Mouse (Mus musculus) heart, embryonic 15.5 days (tissue): Measurements from ENCODE around the gene Tmem102. TPM values are rescaled to one million over a fixed set of nuclear protein-coding genes. Genes with fewer than 3 reads are reported as not detected.

Experiments
- ATAC-seq: fragments of 200-750 bp; cut with Nextera tagmentation; replicated peaks from 2 replicates; pipeline ENCODE4 v1.8.0; 2017; ENCODE audit warnings: low read depth, moderate TSS enrichment; ENCODE audit not compliant: insufficient number of reproducible peaks, insufficient read depth, low FRiP score
- H3K27ac ChIP-seq: fragments of 300-500 bp; sonication (generic); 2 replicates; pipeline ENCODE4 v1.5.1; 2015; ENCODE audit warnings: mild to moderate bottlenecking, inconsistent platforms
- H3K27me3 ChIP-seq: fragments of 300-500 bp; sonication (generic); 2 replicates; pipeline ENCODE4 v1.6.1; 2015; ENCODE audit warnings: inconsistent platforms
- H3K36me3 ChIP-seq: fragments of 300-500 bp; sonication (generic); 2 replicates; pipeline ENCODE4 v1.6.1; 2015; ENCODE audit warnings: mild to moderate bottlenecking, inconsistent platforms
- H3K4me1 ChIP-seq: fragments of 300-500 bp; sonication (generic); replicated peaks from 2 replicates; pipeline ENCODE4 v1.6.1; 2015; ENCODE audit warnings: inconsistent platforms
- H3K4me2 ChIP-seq: fragments of 300-500 bp; sonication (generic); 2 replicates; pipeline ENCODE4 v1.6.1; 2015; ENCODE audit warnings: inconsistent platforms, mild to moderate bottlenecking, moderate library complexity
- H3K4me3 ChIP-seq: fragments of 300-500 bp; sonication (generic); 2 replicates; pipeline ENCODE4 v1.5.1; 2015; ENCODE audit warnings: mild to moderate bottlenecking, inconsistent platforms
- H3K9ac ChIP-seq: fragments of 300-500 bp; sonication (generic); 2 replicates; pipeline ENCODE4 v1.6.1; 2015; ENCODE audit warnings: mild to moderate bottlenecking, inconsistent platforms
- H3K9me3 ChIP-seq: fragments of 300-500 bp; sonication (generic); replicated peaks from 2 replicates; pipeline ENCODE4 v1.6.1; 2016; ENCODE audit warnings: inconsistent platforms
- WGBS: fragments of 180-500 bp; shearing (Covaris S2); methylation state at CpG from one replicate; pipeline ENCODE4 v1.1.7; 2015; ENCODE audit warnings: mixed read lengths; 5-methylcytosine and 5-hydroxymethylcytosine counted together
- polyA plus RNA-seq: library from polyadenylated mRNA; unstranded; fragments of >200 nt; fragmentation: Nextera tagmentation; extraction: Ambion mirVana; gene quantifications from 2 replicates; pipeline ENCODE4 v1.2.1, GENCODE M21; 2015

Tmem102 gene
- polyA plus RNA-seq, 1 experiment from 2014 or later: 1.1 TPM

DNA sequence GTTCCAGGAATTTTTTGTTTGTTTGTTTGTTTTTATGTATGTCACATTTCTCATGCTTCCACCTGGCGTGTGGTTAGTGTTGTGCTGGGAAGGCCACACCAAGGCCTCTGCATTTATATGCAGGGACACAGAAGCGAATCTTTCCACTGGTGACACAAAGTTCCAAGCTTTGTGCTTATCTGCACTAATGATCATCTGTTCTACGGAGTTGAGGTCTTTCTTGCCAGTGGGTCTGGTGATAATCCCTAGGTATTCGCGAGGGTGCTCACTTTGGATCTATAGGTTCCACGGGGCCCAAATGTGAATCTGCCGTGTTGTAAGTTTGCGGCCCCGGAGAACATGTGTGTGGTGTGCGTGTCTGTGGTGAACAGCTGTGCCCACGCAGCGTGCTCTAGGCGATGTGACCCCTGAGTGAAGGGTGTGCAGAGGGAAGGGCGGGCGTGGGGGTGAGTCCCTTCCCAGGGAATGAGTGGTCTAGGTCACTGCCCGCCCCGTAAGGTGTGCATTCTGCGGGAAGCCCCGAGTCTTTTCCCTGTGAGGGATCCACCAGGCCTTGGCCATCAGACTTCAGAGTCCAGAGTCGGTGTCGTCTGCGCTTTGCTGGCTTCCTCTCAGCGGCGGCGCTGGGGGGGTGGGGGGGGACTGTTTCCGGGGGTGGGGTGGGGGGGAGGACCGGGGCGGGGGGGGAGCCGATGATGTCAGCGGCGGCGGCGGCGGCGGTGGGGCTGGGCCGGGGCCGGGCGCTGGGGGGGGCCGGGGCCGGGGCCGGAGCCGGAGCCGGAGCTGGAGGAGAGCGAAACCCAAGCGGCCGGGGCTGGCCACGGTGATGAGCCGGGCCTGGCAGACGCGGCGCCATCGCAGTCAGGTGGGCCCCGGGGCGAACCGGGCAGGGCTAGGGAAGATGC is 40.0 kb downstream of the Tmem102 start, which contains the start of gene Zbtb4:
Gene Zbtb4 (plus strand): TSS at position 692 of the 905 bp plus-strand sequence.
- Histone ChIP-seq H3K27ac (peak within 1 kb of the TSS; percentile 95), H3K4me2 (peak within 1 kb of the TSS; percentile 74), H3K9me3 (no peaks in the 10 kb centered on the region), H3K36me3 (no peaks in the 10 kb centered on the region), H3K4me3 (peak within 1 kb of the TSS; percentile 96), H3K27me3 (no peaks in the 10 kb centered on the region), H3K9ac (peak within 1 kb of the TSS; percentile 98), H3K4me1 (peaks cover 34% of the 10 kb centered on the region)
- peak; percentile 63 for ATAC-seq
- WGBS: 16% methylated on average over 40 of the region's 55 CpGs

GRCm38 (mm10) chr11:69763551-69763950 is 41.9 kb downstream of the Tmem102 start:
- Histone ChIP-seq H3K4me3 (no peak overlapping the region), H3K9me3 (no peaks in the 10 kb centered on the region), H3K9ac (no peak overlapping the region), H3K36me3 (no peaks in the 10 kb centered on the region), H3K4me1 (peaks cover 39% of the 10 kb centered on the region), H3K27me3 (no peaks in the 10 kb centered on the region), H3K27ac (no peak overlapping the region), H3K4me2 (no peak overlapping the region)
- 64% methylated on average over 7 of the region's 7 CpGs for WGBS
- ATAC-seq: no peak

DNA sequence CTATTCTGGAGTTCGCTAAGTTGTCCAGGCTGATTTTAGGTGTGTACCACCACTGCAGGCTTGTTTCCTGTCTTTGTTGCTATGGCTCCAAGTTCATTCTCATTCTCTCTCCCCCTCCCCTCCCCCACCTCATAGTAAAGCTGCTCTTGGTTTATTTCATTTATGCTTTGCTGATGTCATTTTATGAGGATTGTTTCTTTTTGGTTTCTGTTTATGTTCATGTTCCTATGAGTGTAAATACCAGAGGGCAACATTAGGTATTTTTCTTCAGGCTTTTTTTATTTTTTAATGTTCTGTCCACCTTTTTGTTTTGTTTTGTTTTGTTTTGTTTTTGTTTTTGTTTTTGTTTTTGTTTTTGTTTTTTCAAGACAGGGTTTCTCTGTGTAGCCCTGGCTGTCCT is 43.6 kb downstream of the Tmem102 start, which contains the start of gene Slc35g3:
Gene Slc35g3 (minus strand): TSS at position 101 of the 400 bp plus-strand sequence.
- ATAC-seq: no peak
- H3K27ac ChIP-seq: no peak within 1 kb of the TSS

DNA sequence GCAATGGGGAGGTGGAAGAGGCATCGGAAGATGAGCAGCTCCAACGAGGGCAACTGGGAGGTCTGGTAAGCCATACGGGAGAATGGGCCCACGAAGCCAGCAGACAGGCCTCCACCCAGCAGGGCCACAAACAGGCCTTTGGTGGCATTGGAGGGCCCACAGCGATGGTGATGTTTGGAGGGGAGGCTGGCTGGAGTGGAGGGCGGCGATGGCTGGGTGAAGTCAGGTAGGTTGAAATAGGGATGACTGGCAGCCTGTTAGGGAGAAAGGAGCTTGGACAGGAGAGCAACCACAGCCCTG is 44.6 kb downstream of the Tmem102 start:
- Histone ChIP-seq H3K4me3 (no peak overlapping the region), H3K4me1 (peaks cover 34% of the 10 kb centered on the region), H3K27ac (no peak overlapping the region), H3K9ac (no peak overlapping the region), H3K27me3 (no peaks in the 10 kb centered on the region), H3K4me2 (no peak overlapping the region), H3K9me3 (no peaks in the 10 kb centered on the region), H3K36me3 (no peaks in the 10 kb centered on the region)
- ATAC-seq: no peak
- WGBS: 94% methylated on average over 7 of the region's 7 CpGs

More for the DNA sequence above, 43.6 kb downstream of the Tmem102 start, which contains the start of gene Slc35g3:
- WGBS: 53% methylated on average over 1 of the region's 1 CpGs
- Histone ChIP-seq H3K4me3 (no peak within 1 kb of the TSS), H3K4me1 (peaks cover 31% of the 10 kb centered on the region), H3K9me3 (no peaks in the 10 kb centered on the region), H3K36me3 (no peaks in the 10 kb centered on the region), H3K27me3 (no peaks in the 10 kb centered on the region), H3K4me2 (no peak within 1 kb of the TSS), H3K9ac (no peak within 1 kb of the TSS)

GRCm38 (mm10) chr11:69760160-69760900 is 45.1 kb downstream of the Tmem102 start:
- Histone ChIP-seq H3K4me2 (peak overlapping the region; percentile 77), H3K9ac (0 out of 2 replicates have a peak overlapping the region, but pooled peaks have one; percentile 5), H3K4me3 (peak overlapping the region; percentile 58; the same call in 1 of the 2 replicates)

DNA sequence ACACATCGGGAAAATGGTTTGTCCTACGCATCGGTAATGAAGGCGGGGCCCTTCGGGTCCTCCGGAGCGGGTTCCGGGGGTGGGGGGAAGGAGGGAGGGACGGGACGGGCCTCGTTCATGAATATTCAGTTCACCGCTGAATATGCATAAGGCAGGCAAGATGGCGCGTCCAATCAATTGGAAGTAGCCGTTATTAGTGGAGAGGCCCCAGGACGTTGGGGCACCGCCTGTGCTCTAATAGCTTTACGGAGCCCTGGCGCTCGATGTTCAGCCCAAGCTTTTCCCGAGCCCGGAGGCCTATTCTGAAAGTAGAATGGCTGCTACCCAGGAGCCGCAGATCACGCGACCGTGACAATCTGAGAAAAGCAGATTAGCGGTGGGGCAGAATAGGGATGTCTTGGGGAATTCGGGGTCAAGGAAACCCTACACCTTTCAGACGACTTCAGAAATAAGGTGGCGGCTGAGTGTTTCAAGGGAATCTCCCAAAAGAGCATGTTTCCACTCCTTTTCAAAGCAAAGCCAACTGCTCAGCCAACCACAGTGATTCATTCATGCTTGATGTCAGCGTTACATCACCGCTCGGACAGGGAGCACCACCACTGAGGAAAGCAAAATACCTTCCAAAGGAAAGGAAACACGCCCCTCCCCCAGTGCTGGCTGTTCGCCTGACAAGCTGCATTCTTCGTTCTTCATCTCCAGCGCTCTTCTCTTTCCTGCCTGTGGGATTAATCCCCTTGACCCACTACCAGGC is 46.3 kb downstream of the Tmem102 start:
- Histone ChIP-seq H3K4me1 (peaks cover 41% of the 10 kb centered on the region), H3K9ac (peak overlapping the region; percentile 59), H3K9me3 (no peaks in the 10 kb centered on the region), H3K36me3 (no peaks in the 10 kb centered on the region), H3K4me2 (peak overlapping the region; percentile 77), H3K4me3 (peak overlapping the region; percentile 58), H3K27ac (peak overlapping the region; percentile 96), H3K27me3 (no peaks in the 10 kb centered on the region)
- WGBS: under 1% methylated on average over 37 of the region's 37 CpGs
- ATAC-seq: peak; percentile 87

More at GRCm38 (mm10) chr11:69760160-69760900, 45.1 kb downstream of the Tmem102 start:
- Histone ChIP-seq H3K36me3 (no peaks in the 10 kb centered on the region), H3K27me3 (no peaks in the 10 kb centered on the region), H3K9me3 (no peaks in the 10 kb centered on the region), H3K4me1 (peaks cover 36% of the 10 kb centered on the region), H3K27ac (peak overlapping the region; percentile 96)
- 82% methylated on average over 14 of the region's 14 CpGs for WGBS
- no peak for ATAC-seq

DNA sequence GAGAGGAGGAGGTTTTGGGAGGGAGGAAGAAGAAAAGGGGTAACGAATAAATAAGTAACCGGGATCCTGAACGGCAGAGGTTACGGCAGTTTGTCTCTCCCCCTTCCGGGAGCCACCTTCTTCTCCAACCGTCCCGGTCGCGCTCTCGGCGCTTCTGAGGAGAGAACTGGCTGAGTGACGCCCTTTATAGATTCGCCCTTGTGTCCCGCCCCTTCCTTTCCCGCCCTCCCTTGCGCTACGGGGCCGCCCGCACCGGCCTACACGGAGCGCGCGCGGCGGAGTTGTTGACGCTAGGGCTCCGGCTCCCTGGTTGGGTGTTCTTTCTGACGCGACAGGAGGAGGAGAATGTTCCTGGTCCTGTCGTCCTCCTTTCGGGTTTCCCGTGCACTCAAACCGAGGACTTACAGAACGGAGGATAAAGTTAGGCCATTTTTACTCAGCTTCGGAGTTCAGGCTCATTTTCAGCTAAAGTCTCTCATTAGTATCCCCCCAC is 46.9 kb downstream of the Tmem102 start, which contains the start of gene Polr2a:
Gene Polr2a (minus strand): TSS at position 160 of the 493 bp plus-strand sequence.
- H3K27ac ChIP-seq: peak within 1 kb of the TSS; percentile 96
- H3K4me1 ChIP-seq: peaks cover 43% of the 10 kb centered on the region
- no peaks in the 10 kb centered on the region for H3K9me3 ChIP-seq
- H3K4me3 ChIP-seq: peak within 1 kb of the TSS; percentile 58
- H3K4me2 ChIP-seq: peak within 1 kb of the TSS; percentile 77
- no peaks in the 10 kb centered on the region for H3K27me3 ChIP-seq
- peak within 1 kb of the TSS; percentile 64 for H3K9ac ChIP-seq
- H3K36me3 ChIP-seq: no peaks in the 10 kb centered on the region
- ATAC-seq: peak; percentile 95
- under 1% methylated on average over 31 of the region's 36 CpGs for WGBS

DNA sequence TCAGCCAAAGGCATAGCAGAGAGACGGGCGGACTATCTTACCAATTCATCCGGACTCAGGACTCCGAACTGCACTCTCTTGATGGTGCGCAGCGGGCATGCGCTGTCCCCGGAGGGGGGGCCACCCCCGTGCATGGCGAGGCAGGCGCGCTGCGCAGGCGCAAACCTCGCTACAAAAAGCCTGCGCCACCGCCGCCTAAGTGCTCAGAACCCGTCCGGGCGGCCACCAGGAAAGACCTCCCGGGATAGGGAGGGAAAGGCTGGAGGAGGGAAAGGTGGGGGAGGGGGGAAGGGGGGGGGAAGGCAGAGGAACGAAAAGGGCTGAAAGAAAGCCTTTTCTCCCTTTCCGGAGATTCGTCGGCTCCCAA is 47.4 kb downstream of the Tmem102 start:
- Histone ChIP-seq H3K9me3 (no peaks in the 10 kb centered on the region), H3K9ac (peak overlapping the region; percentile 64), H3K27me3 (no peaks in the 10 kb centered on the region), H3K36me3 (no peaks in the 10 kb centered on the region), H3K4me3 (peak overlapping the region; percentile 58), H3K4me1 (peaks cover 43% of the 10 kb centered on the region), H3K27ac (peak overlapping the region; percentile 96), H3K4me2 (peak overlapping the region; percentile 64)
- WGBS: under 1% methylated on average over 26 of the region's 26 CpGs
- ATAC-seq: peak; percentile 87

GRCm38 (mm10) chr11:69757303-69758089 is 47.9 kb downstream of the Tmem102 start:
- H3K4me1 ChIP-seq: peaks cover 43% of the 10 kb centered on the region
- 37% methylated on average over 9 of the region's 9 CpGs for WGBS
- no peak for ATAC-seq

GRCm38 (mm10) chr11:69754701-69755100 is 50.7 kb downstream of the Tmem102 start:
- H3K4me3 ChIP-seq: no peak overlapping the region
- no peak overlapping the region for H3K9ac ChIP-seq
- no peaks in the 10 kb centered on the region for H3K9me3 ChIP-seq
- no peaks in the 10 kb centered on the region for H3K27me3 ChIP-seq
- no peak overlapping the region for H3K27ac ChIP-seq
- H3K4me2 ChIP-seq: 0 out of 2 replicates have a peak overlapping the region, but pooled peaks have one; percentile 11
- 54% methylated on average over 3 of the region's 3 CpGs for whole genome bisulfite sequencing
- H3K4me1 ChIP-seq: peaks cover 42% of the 10 kb centered on the region
- no peaks in the 10 kb centered on the region for H3K36me3 ChIP-seq
- ATAC-seq: no peak

More at GRCm38 (mm10) chr11:69757303-69758089, 47.9 kb downstream of the Tmem102 start:
- Histone ChIP-seq H3K9ac (peak overlapping the region; percentile 64), H3K36me3 (no peaks in the 10 kb centered on the region), H3K27ac (peak overlapping the region; percentile 96), H3K4me2 (peak overlapping the region; percentile 64), H3K4me3 (peak overlapping the region; percentile 58), H3K9me3 (no peaks in the 10 kb centered on the region), H3K27me3 (no peaks in the 10 kb centered on the region)
